Mouse (Mus musculus) adrenal gland, postnatal 14 days (tissue): Measurements from ENCODE around the gene Dhrs7b. TPM values are rescaled to one million over a fixed set of nuclear protein-coding genes. Genes with fewer than 3 reads are reported as not detected.

ENCODE experiments used
- DNase-seq: peaks from one replicate; pipeline ENCODE4 v3.0.0; 2021; ENCODE audit warnings: mixed read lengths
- total RNA-seq: library from RNA; stranded (reverse); gene quantifications from 2 replicates; pipeline ENCODE4 v1.2.3, GENCODE M21; 2021

Dhrs7b gene
- total RNA-seq, 1 experiment from 2014 or later = 44.0 TPM

- DNase-seq = no peak
These were observed 71.6 kb downstream of the Dhrs7b start for GRCm38 (mm10) chr11:60902001-60902400.

GRCm38 (mm10) chr11:60902486-60902885, 72.1 kb downstream of the Dhrs7b start:
- no peak for DNase-seq

DNA sequence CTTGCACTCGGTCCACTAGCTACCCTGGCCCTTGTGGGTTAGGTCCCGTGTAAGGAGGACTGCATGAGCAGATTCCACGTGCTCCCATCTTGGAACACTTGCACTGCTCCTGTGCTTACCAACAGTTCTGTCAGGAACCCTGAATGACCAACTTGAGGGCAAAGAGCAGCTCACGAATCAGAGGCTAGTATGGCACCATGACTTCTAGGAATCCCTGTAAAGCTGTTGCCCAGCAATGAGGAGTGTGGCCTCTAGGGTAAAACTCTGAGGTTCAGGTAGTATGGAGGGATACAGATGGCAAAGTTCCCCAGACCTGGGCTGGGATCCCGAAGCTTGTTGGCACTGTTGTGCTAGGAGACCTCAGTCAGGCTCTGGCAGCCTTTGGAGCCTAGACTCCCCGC, 73.2 kb downstream of the Dhrs7b start:
- peak; percentile 32 for DNase-seq

GRCm38 (mm10) chr11:60905407-60906120, 75.1 kb downstream of the Dhrs7b start:
- DNase-seq = peak; percentile 57

GRCm38 (mm10) chr11:60906449-60906848, 76.0 kb downstream of the Dhrs7b start:
- DNase-seq = no peak

GRCm38 (mm10) chr11:60908073-60908472, 77.6 kb downstream of the Dhrs7b start:
- peak; percentile 34 for DNase-seq

- no peak for DNase-seq
These were observed 79.2 kb downstream of the Dhrs7b start for GRCm38 (mm10) chr11:60909626-60910025.

Other genes starting within 250 kb of the Dhrs7b start
- gene Llgl1, start 130.9 kb upstream of the Dhrs7b start, total RNA-seq = 23.7 and 28.8 TPM in 2 replicates
- gene Flii, start 103.4 kb upstream of the Dhrs7b start, total RNA-seq = 126 and 137 TPM in 2 replicates
- gene Mief2, start 102.2 kb upstream of the Dhrs7b start, total RNA-seq = 30.8 and 36.0 TPM in 2 replicates
- 9.2 and 9.7 TPM in 2 replicates for gene Top3a, start 53.3 kb upstream of the Dhrs7b start, total RNA-seq
- 20.8 and 22.4 TPM in 2 replicates for gene Smcr8, start 53.1 kb upstream of the Dhrs7b start, total RNA-seq
- 87.9 and 89.6 TPM in 2 replicates for gene Shmt1, start 18.9 kb upstream of the Dhrs7b start, total RNA-seq
- gene Tmem11, start 48.6 kb downstream of the Dhrs7b start, total RNA-seq = 48.9 and 49.8 TPM in 2 replicates
- gene Natd1, start 84.1 kb downstream of the Dhrs7b start, total RNA-seq = 17.9 and 18.4 TPM in 2 replicates
- 70.0 and 74.3 TPM in 2 replicates for gene Map2k3, start 101.4 kb downstream of the Dhrs7b start, total RNA-seq
- gene Kcnj12, start 191.9 kb downstream of the Dhrs7b start, total RNA-seq = 1.5 and 1.6 TPM in 2 replicates